ENCODE assay signal across 8 mouse cellular contexts in genomic region chr5:150485198-150485597, GRCm38 (mm10). TPM values are rescaled to one million over a fixed set of nuclear protein-coding genes. Genes with fewer than 3 reads are reported as not detected.
A peak's percentile ranks its signal among the peaks of the same experiment; 100 is the strongest.
DNase-seq lines count a peak whose midpoint lies in the region; ATAC-seq lines count a peak whose summit lies in the region.

No protein-coding gene starts in this region.

- DNase-seq in frontal cortex, postnatal 36 days (ENCODE audit: low spot score in 2 of 2) = no peak
- peak; percentile 61 for DNase-seq in 416B (ENCODE audit: low read depth)
- peak; percentile 9 for DNase-seq in kidney, adult 11 months
- DNase-seq in retina, postnatal 1 day = peak; percentile 35
- DNase-seq in layer of hippocampus, postnatal 36 days = no peak
- no peak for DNase-seq in cerebellum, postnatal 25 days

- 0 out of 2 replicates have a peak, but pooled peaks have one; percentile 41 for ATAC-seq in frontal cortex, adult (ENCODE audit: low TSS enrichment)
- ATAC-seq in common myeloid progenitor, adult 5-6 weeks (replicated peaks; ENCODE audit: low read depth, poor library complexity, severe bottlenecking) = peak; percentile 79

RNA-seq across cellular contexts. Expression of gene Zar1l, which starts 32.8 kb away (rescaled TPM):
- total RNA-seq in common myeloid progenitor, adult 5-6 weeks (2017) = not detected in 2 replicates
- total RNA-seq in layer of hippocampus, postnatal 36 days (2021) = not detected

RNA-seq across cellular contexts. Expression of gene Brca2, which starts 37.2 kb away (rescaled TPM):
- 65.2 and 76.3 TPM in 2 replicates for total RNA-seq in common myeloid progenitor, adult 5-6 weeks (2017)
- 1 to 10 TPM; 4.3 to 5.3 TPM for total RNA-seq in layer of hippocampus, postnatal 36 days (2021)

Comparison
In these comparisons a context has a peak if more than half of its experiments do, and no peak if none do; other contexts are left out.
1. DNase-seq: peak in 416B (single experiment), kidney, adult 11 months (single experiment) and retina, postnatal 1 day (single experiment); none in frontal cortex, postnatal 36 days (0 of 2), layer of hippocampus, postnatal 36 days (0 of 2) and cerebellum, postnatal 25 days (0 of 2).
2. RNA of gene Brca2, which starts 37.2 kb away (total RNA-seq): 65.2 to 76.3 TPM in common myeloid progenitor, adult 5-6 weeks; 4.3 to 5.3 TPM in layer of hippocampus, postnatal 36 days; every median in the first group is over 10 times any median in the second.